In the genomic region with DNA sequence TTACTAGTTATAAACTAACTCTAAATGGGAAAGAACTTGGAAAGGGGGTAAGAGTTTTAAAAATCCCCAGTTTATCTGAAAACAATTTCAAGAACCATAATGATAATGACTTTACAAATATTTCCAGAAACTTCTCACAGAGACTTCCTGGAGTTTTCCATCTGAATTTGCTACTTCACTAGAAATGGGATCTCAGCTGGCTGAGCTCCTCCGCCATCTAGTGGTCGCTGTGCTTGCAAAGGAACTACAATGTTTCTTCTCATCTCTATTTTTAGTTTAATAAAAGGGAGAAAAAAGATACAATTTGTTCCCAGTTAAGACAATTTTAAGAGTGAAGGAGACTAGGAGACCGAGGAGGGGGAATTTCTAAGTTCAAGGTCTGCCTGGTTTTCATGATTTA, we compare ENCODE assay signal across 9 mouse cellular contexts. TPM values are rescaled to one million over a fixed set of nuclear protein-coding genes. Genes with fewer than 3 reads are reported as not detected.
DNase-seq lines count a peak whose midpoint lies in the region; ATAC-seq and TF ChIP-seq lines count a peak whose summit lies in the region.
"Had no signal": no experiment of that assay in that cellular context is flagged by ENCODE, and none has a peak within 500 bp of the region (broad histone marks: within the 10 kb centered on the region; RNA-seq: fewer than 3 reads in every experiment).

No protein-coding gene starts in this region.

- no peak for TF ChIP-seq POLR2A in spleen, adult 2 months (IDR thresholded peaks at IDR 0.05; ENCODE audit: low read depth, low read length)
- no peak for TF ChIP-seq POLR2A in cortical plate, adult 2 months (IDR thresholded peaks at IDR 0.05; ENCODE audit: extremely low read depth, insufficient read depth, low read length)

- H3K9me3 ChIP-seq in forebrain, embryonic 14.5 days (replicated peaks; ENCODE audit: control insufficient read depth, low read length) = no peaks in the 10 kb centered on the region
- H3K9me3 ChIP-seq in forebrain, embryonic 10.5 days = no peaks in the 10 kb centered on the region

- ATAC-seq in forebrain, embryonic 14.5 days = no peak
- peak; percentile 54; the same call in 1 of the 2 replicates for ATAC-seq in megakaryocyte, adult 5-6 weeks (ENCODE audit: poor library complexity, severe bottlenecking)

- H3K27me3 ChIP-seq in forebrain, embryonic 14.5 days (replicated peaks; ENCODE audit: control insufficient read depth, insufficient read depth, low read length) = no peaks in the 10 kb centered on the region
- H3K27me3 ChIP-seq in forebrain, embryonic 10.5 days (ENCODE audit: poor library complexity, severe bottlenecking) = no peaks in the 10 kb centered on the region
- H3K27me3 ChIP-seq in spleen, adult 2 months (ENCODE audit: control insufficient read depth, insufficient read depth, low read length) = no peaks in the 10 kb centered on the region

- no peak overlapping the region for H3K9ac ChIP-seq in forebrain, embryonic 14.5 days (ENCODE audit: low read length)

- 32% methylated on average over 3 of the region's 3 CpGs for WGBS in forebrain, embryonic 14.5 days
- 32% methylated on average over 3 of the region's 3 CpGs for WGBS in forebrain, embryonic 10.5 days
- 26% methylated on average over 3 of the region's 3 CpGs for WGBS in spleen, adult 2 months

- H3K4me2 ChIP-seq in forebrain, embryonic 14.5 days (ENCODE audit: low read length) = no peak overlapping the region

- DNase-seq in forebrain, embryonic 14.5 days (ENCODE audit: low spot score) = peak; percentile 80
- no peak for DNase-seq in forebrain, embryonic 10.5 days (ENCODE audit: extremely low spot score, low spot score)
- DNase-seq in spleen, adult 2 months (ENCODE audit: low read depth in 1 of 2, low spot score in 2 of 2) = peak in 1 of 2 experiments; percentile 45
- no peak for DNase-seq in spleen, postnatal 36 days (ENCODE audit: low spot score in 2 of 2)
- peak; percentile 65 to 89 for DNase-seq in kidney, postnatal 36 days
- DNase-seq in thymus, postnatal 4 days = peak; percentile 76

- H3K4me1 ChIP-seq in forebrain, embryonic 14.5 days (ENCODE audit: control insufficient read depth, insufficient read depth, low read length) = no peaks in the 10 kb centered on the region
- H3K4me1 ChIP-seq in forebrain, embryonic 10.5 days = no peaks in the 10 kb centered on the region
- H3K4me1 ChIP-seq in spleen, adult 2 months (ENCODE audit: control insufficient read depth, insufficient read depth, insufficient read length) = no peaks in the 10 kb centered on the region
- no peaks in the 10 kb centered on the region for H3K4me1 ChIP-seq in cortical plate, adult 2 months (ENCODE audit: control insufficient read depth, insufficient read depth, low read length)

- no peak overlapping the region for H3K27ac ChIP-seq in forebrain, embryonic 14.5 days (ENCODE audit: low read depth, low read length)
- no peak overlapping the region for H3K27ac ChIP-seq in forebrain, embryonic 10.5 days
- no peak overlapping the region for H3K27ac ChIP-seq in spleen, adult 2 months (ENCODE audit: insufficient read depth, low read length)
- no peak overlapping the region for H3K27ac ChIP-seq in cortical plate, adult 2 months (ENCODE audit: insufficient read depth, low read length)

- H3K4me3 ChIP-seq in forebrain, embryonic 14.5 days (ENCODE audit: low read depth, low read length) = no peak overlapping the region
- no peak overlapping the region for H3K4me3 ChIP-seq in forebrain, embryonic 10.5 days
- H3K4me3 ChIP-seq in spleen, adult 2 months (ENCODE audit: extremely low read depth, insufficient read depth, insufficient read length) = no peak overlapping the region
- no peak overlapping the region for H3K4me3 ChIP-seq in cortical plate, adult 2 months (ENCODE audit: insufficient read depth, low read length)
- H3K4me3 ChIP-seq: myocyte had no signal

- peaks cover 82% of the 10 kb centered on the region for H3K36me3 ChIP-seq in forebrain, embryonic 14.5 days (ENCODE audit: control insufficient read depth, insufficient read depth, low read length)
- peaks cover 94% of the 10 kb centered on the region for H3K36me3 ChIP-seq in forebrain, embryonic 10.5 days (replicated peaks)
- H3K36me3 ChIP-seq in spleen, adult 2 months (ENCODE audit: control insufficient read depth, insufficient read depth, low read length) = peaks cover 26% of the 10 kb centered on the region

- TF ChIP-seq CTCF in spleen, adult 2 months (IDR thresholded peaks at IDR 0.05; ENCODE audit: extremely low read depth, insufficient read depth, insufficient read length, insufficient replicate concordance) = peak; percentile 53; the same call in 1 of the 2 replicates
- TF ChIP-seq CTCF in cortical plate, adult 2 months (IDR thresholded peaks at IDR 0.05; ENCODE audit: extremely low read depth, insufficient read depth, low read length) = peak; percentile 83

RNA-seq across cellular contexts. Expression of gene Elf1, which starts 13.4 kb away (rescaled TPM):
- 1.9 and 2.7 TPM in 2 replicates for polyA plus RNA-seq in forebrain, embryonic 14.5 days (2014; fragmentation: Nextera tagmentation; extraction: Ambion mirVana)
- 3.8 TPM in 2 replicates for polyA plus RNA-seq in forebrain, embryonic 10.5 days (2016; fragmentation: Nextera tagmentation; extraction: Ambion mirVana)
- polyA plus RNA-seq in spleen, adult 2 months (2012; rRNA removed) = 22.5 and 26.7 TPM in 2 replicates
- polyA plus RNA-seq in cortical plate, adult 2 months (2012; rRNA removed) = 4.3 and 4.5 TPM in 2 replicates
- total RNA-seq in megakaryocyte, adult 5-6 weeks (2015) = 66.4 and 69.3 TPM in 2 replicates
- total RNA-seq in megakaryocyte, adult 5-6 weeks (2017) = 138 and 142 TPM in 2 replicates

RNA-seq across cellular contexts. Expression of gene Wbp4, which starts 13.7 kb away (rescaled TPM):
- polyA plus RNA-seq in forebrain, embryonic 14.5 days (2014; fragmentation: Nextera tagmentation; extraction: Ambion mirVana) = 43.9 and 48.6 TPM in 2 replicates
- polyA plus RNA-seq in forebrain, embryonic 10.5 days (2016; fragmentation: Nextera tagmentation; extraction: Ambion mirVana) = 45.6 and 51.5 TPM in 2 replicates
- polyA plus RNA-seq in spleen, adult 2 months (2012; rRNA removed) = 2.6 and 3.7 TPM in 2 replicates
- polyA plus RNA-seq in cortical plate, adult 2 months (2012; rRNA removed) = 24.0 and 25.1 TPM in 2 replicates
- total RNA-seq in megakaryocyte, adult 5-6 weeks (2015) = 31.4 and 38.6 TPM in 2 replicates
- 72.6 and 75.8 TPM in 2 replicates for total RNA-seq in megakaryocyte, adult 5-6 weeks (2017)

RNA-seq across cellular contexts. Expression of gene Kbtbd6, which starts 16.0 kb away (rescaled TPM):
- 3.0 and 3.1 TPM in 2 replicates for polyA plus RNA-seq in forebrain, embryonic 14.5 days (2014; fragmentation: Nextera tagmentation; extraction: Ambion mirVana)
- polyA plus RNA-seq in forebrain, embryonic 10.5 days (2016; fragmentation: Nextera tagmentation; extraction: Ambion mirVana) = 5.3 and 5.7 TPM in 2 replicates
- 1.4 and 1.5 TPM in 2 replicates for polyA plus RNA-seq in spleen, adult 2 months (2012; rRNA removed)
- polyA plus RNA-seq in cortical plate, adult 2 months (2012; rRNA removed) = 0.83 and 0.86 TPM in 2 replicates
- 6.6 and 8.3 TPM in 2 replicates for total RNA-seq in megakaryocyte, adult 5-6 weeks (2015)
- 7.4 and 8.0 TPM in 2 replicates for total RNA-seq in megakaryocyte, adult 5-6 weeks (2017)

RNA-seq across cellular contexts. Expression of gene Kbtbd7, which starts 41.3 kb away (rescaled TPM):
- 22.9 and 28.1 TPM in 2 replicates for polyA plus RNA-seq in forebrain, embryonic 14.5 days (2014; fragmentation: Nextera tagmentation; extraction: Ambion mirVana)
- 11.2 and 11.7 TPM in 2 replicates for polyA plus RNA-seq in forebrain, embryonic 10.5 days (2016; fragmentation: Nextera tagmentation; extraction: Ambion mirVana)
- polyA plus RNA-seq in spleen, adult 2 months (2012; rRNA removed) = 4.2 and 6.0 TPM in 2 replicates
- polyA plus RNA-seq in cortical plate, adult 2 months (2012; rRNA removed) = 17.1 and 17.2 TPM in 2 replicates
- 24.5 and 26.7 TPM in 2 replicates for total RNA-seq in megakaryocyte, adult 5-6 weeks (2015)
- total RNA-seq in megakaryocyte, adult 5-6 weeks (2017) = 20.5 and 23.0 TPM in 2 replicates

Comparison
In these comparisons a context has a peak if more than half of its experiments do, and no peak if none do; other contexts are left out.
1. DNase-seq: peak in forebrain, embryonic 14.5 days (single experiment), kidney, postnatal 36 days (2 of 2) and thymus, postnatal 4 days (single experiment); none in forebrain, embryonic 10.5 days (single experiment) and spleen, postnatal 36 days (0 of 2).